Mouse (Mus musculus): ENCODE data around the gene Clrn1. TPM values are rescaled to one million over a fixed set of nuclear protein-coding genes. Genes with fewer than 3 reads are reported as not detected.
"Not testable (repeated sequence)": the region's sequence is repeated elsewhere in the genome, so short reads cannot be mapped to it uniquely, and the experiment has no call there.

Gene Clrn1
- total and polyA plus RNA-seq, 3 experiments = not detected

GRCm38 (mm10) chr3:58881016-58881415, 4.1 kb downstream of the Clrn1 start:
- Histone ChIP-seq H3K4me1 (ENCODE audit: control insufficient read depth in 1 of 2, insufficient read depth in 2 of 2) (no peaks in the 10 kb centered on the region), H3K9me3 (replicated peaks; ENCODE audit: low read length) (no peaks in the 10 kb centered on the region), H3K27ac (ENCODE audit: insufficient read depth, low read depth) (no peak overlapping the region), H3K79me2 (replicated peaks; ENCODE audit: control insufficient read depth, extremely low read depth, insufficient read depth, poor library complexity, severe bottlenecking) (no peaks in the 10 kb centered on the region), H3K4me2 (ENCODE audit: insufficient read depth, low read depth, poor library complexity, severe bottlenecking) (no peak overlapping the region), H3K4me3 (replicated peaks in 1 of 3; ENCODE audit: low read depth in 2 of 3, low read length in 2 of 3, poor library complexity in 1 of 3) (no peak overlapping the region), H3K9ac (ENCODE audit: insufficient read depth, low read depth) (no peak overlapping the region), H3K27me3 (replicated peaks) (no peaks in the 10 kb centered on the region), H3K36me3 (replicated peaks in 1 of 2; ENCODE audit: control insufficient read depth in 1 of 2, insufficient read depth in 1 of 2, low read length in 1 of 2) (no peaks in the 10 kb centered on the region)
- dilution Hi-C loops (cut with MboI; ENCODE audit: extremely low pct_ligation_motif_present, extremely low pct_unique_long_range_greater_than_20kb, low sequenced_read_pairs) = no loop called here
- TF ChIP-seq MEF2A (IDR thresholded peaks at IDR 0.05; ENCODE audit: borderline replicate concordance, low read depth, low read length) (no peak), ZC3H11A (IDR thresholded peaks at IDR 0.05; ENCODE audit: low read depth, low read length) (no peak), UBTF (IDR thresholded peaks at IDR 0.05; ENCODE audit: low read depth, low read length) (no peak), RCOR1 (conservative IDR thresholded peaks at IDR 0.05; ENCODE audit: low read depth, low read length) (no peak), HCFC1 (IDR thresholded peaks at IDR 0.05; ENCODE audit: low read depth, low read length) (no peak)
- DNase-seq (ENCODE audit: extremely low read depth) = no peak
- in situ Hi-C loops (cut with MboI; ENCODE audit: low pct_ligation_motif_present, low pct_unique_long_range_greater_than_20kb, low sequenced_read_pairs) = no loop called here

GRCm38 (mm10) chr3:58880181-58880580, 5.0 kb downstream of the Clrn1 start:
- no peak overlapping the region for H3K4me3 ChIP-seq (replicated peaks in 1 of 3; ENCODE audit: low read depth in 2 of 3, low read length in 2 of 3, poor library complexity in 1 of 3)
- no peak overlapping the region for H3K27ac ChIP-seq (ENCODE audit: insufficient read depth, low read depth)
- H3K9ac ChIP-seq (ENCODE audit: insufficient read depth, low read depth) = no peak overlapping the region
- DNase-seq (ENCODE audit: extremely low read depth) = no peak
- in situ Hi-C loops (cut with MboI; ENCODE audit: low pct_ligation_motif_present, low pct_unique_long_range_greater_than_20kb, low sequenced_read_pairs) (no loop called here), dilution Hi-C loops (cut with MboI; ENCODE audit: extremely low pct_ligation_motif_present, extremely low pct_unique_long_range_greater_than_20kb, low sequenced_read_pairs) (no loop called here)
- H3K36me3 ChIP-seq (replicated peaks in 1 of 2; ENCODE audit: control insufficient read depth in 1 of 2, insufficient read depth in 1 of 2, low read length in 1 of 2) = no peaks in the 10 kb centered on the region
- no peaks in the 10 kb centered on the region for H3K9me3 ChIP-seq (replicated peaks; ENCODE audit: low read length)
- no peaks in the 10 kb centered on the region for H3K4me1 ChIP-seq (ENCODE audit: control insufficient read depth in 1 of 2, insufficient read depth in 2 of 2)
- no peaks in the 10 kb centered on the region for H3K27me3 ChIP-seq (replicated peaks)
- no peak overlapping the region for H3K4me2 ChIP-seq (ENCODE audit: insufficient read depth, low read depth, poor library complexity, severe bottlenecking)
- TF ChIP-seq RCOR1 (conservative IDR thresholded peaks at IDR 0.05; ENCODE audit: low read depth, low read length) (no peak), EP300 (IDR thresholded peaks at IDR 0.05; ENCODE audit: low read length) (no peak), E2F4 (IDR thresholded peaks at IDR 0.05; ENCODE audit: insufficient replicate concordance, low read depth, low read length) (no peak), MYC (IDR thresholded peaks at IDR 0.05; ENCODE audit: low read depth, low read length) (no peak), CHD1 (IDR thresholded peaks at IDR 0.05; ENCODE audit: low read depth, low read length) (no peak), ZMIZ1 (IDR thresholded peaks at IDR 0.05; ENCODE audit: low read depth, low read length) (no peak), IRF4 (IDR thresholded peaks at IDR 0.05; ENCODE audit: low read depth, low read length) (no peak), CTCF (conservative IDR thresholded peaks at IDR 0.05 in 1 of 2, IDR thresholded peaks at IDR 0.05 in 1 of 2; ENCODE audit: low read depth in 2 of 2, low read length in 2 of 2) (no peak), ZKSCAN1 (IDR thresholded peaks at IDR 0.05; ENCODE audit: borderline replicate concordance, low read depth, low read length) (no peak), POLR2A (IDR thresholded peaks at IDR 0.05; ENCODE audit: low read depth, low read length) (no peak), MEF2A (IDR thresholded peaks at IDR 0.05; ENCODE audit: borderline replicate concordance, low read depth, low read length) (no peak), TCF12 (IDR thresholded peaks at IDR 0.05; ENCODE audit: low read depth, low read length) (no peak), MAX (IDR thresholded peaks at IDR 0.05; ENCODE audit: low read length) (no peak), UBTF (IDR thresholded peaks at IDR 0.05; ENCODE audit: low read depth, low read length) (no peak), HCFC1 (IDR thresholded peaks at IDR 0.05; ENCODE audit: low read depth, low read length) (no peak), GABPA (IDR thresholded peaks at IDR 0.05; ENCODE audit: insufficient replicate concordance, low read depth, low read length) (no peak), KAT2A (IDR thresholded peaks at IDR 0.05; ENCODE audit: insufficient replicate concordance, low read length) (no peak), ZC3H11A (IDR thresholded peaks at IDR 0.05; ENCODE audit: low read depth, low read length) (no peak), BHLHE40 (IDR thresholded peaks at IDR 0.05; ENCODE audit: low read depth, low read length) (no peak)
- no peaks in the 10 kb centered on the region for H3K79me2 ChIP-seq (replicated peaks; ENCODE audit: control insufficient read depth, extremely low read depth, insufficient read depth, poor library complexity, severe bottlenecking)

DNA sequence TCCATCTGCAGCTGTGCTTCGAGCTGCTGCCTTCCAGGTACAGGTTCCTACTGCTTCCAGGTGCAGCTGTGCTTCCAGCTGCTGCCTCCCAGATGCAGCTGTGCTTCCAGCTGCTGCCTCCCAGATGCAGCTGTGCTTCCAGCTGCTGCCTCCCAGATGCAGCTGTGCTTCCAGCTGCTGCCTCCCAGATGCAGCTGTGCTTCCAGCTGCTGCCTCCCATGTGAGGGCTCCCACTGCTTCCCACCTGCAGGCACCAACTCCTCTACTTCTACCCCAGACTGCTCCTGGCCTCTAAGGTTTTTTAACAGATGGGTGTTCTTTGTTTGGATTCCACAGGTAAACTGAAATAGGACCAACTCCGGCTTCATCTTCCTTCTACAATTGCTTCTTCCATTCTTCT, 13.3 kb downstream of the Clrn1 start:
- DNase-seq (ENCODE audit: extremely low read depth); in situ Hi-C loops (cut with MboI; ENCODE audit: low pct_ligation_motif_present, low pct_unique_long_range_greater_than_20kb, low sequenced_read_pairs); H3K79me2 ChIP-seq (replicated peaks; ENCODE audit: control insufficient read depth, extremely low read depth, insufficient read depth, poor library complexity, severe bottlenecking); H3K27me3 ChIP-seq (replicated peaks); H3K9ac ChIP-seq (ENCODE audit: insufficient read depth, low read depth); H3K9me3 ChIP-seq (replicated peaks; ENCODE audit: low read length); H3K4me2 ChIP-seq (ENCODE audit: insufficient read depth, low read depth, poor library complexity, severe bottlenecking); H3K36me3 ChIP-seq (replicated peaks in 1 of 2; ENCODE audit: control insufficient read depth in 1 of 2, insufficient read depth in 1 of 2, low read length in 1 of 2); H3K4me1 ChIP-seq (ENCODE audit: control insufficient read depth in 1 of 2, insufficient read depth in 2 of 2); dilution Hi-C loops (cut with MboI; ENCODE audit: extremely low pct_ligation_motif_present, extremely low pct_unique_long_range_greater_than_20kb, low sequenced_read_pairs); H3K27ac ChIP-seq (ENCODE audit: insufficient read depth, low read depth); H3K4me3 ChIP-seq (replicated peaks in 1 of 3; ENCODE audit: low read depth in 2 of 3, low read length in 2 of 3, poor library complexity in 1 of 3): not testable (repeated sequence)
